Mouse (Mus musculus) testis, adult 2 months (tissue): ENCODE results near the gene Tmc6. TPM values are rescaled to one million over a fixed set of nuclear protein-coding genes. Genes with fewer than 3 reads are reported as not detected.
"Not testable (repeated sequence)": the region's sequence is repeated elsewhere in the genome, so short reads cannot be mapped to it uniquely, and the experiment has no call there.

Experiments used
- H3K27ac ChIP-seq: fragments of 200-500 bp; 2 replicates; pipeline ENCODE4 v1.5.1; 2012; ENCODE audit warnings: low read depth, low read length; ENCODE audit not compliant: control insufficient read depth, insufficient read depth
- H3K27me3 ChIP-seq: fragments of 200-500 bp; 2 replicates; pipeline ENCODE4 v1.6.1; 2012; ENCODE audit warnings: mild to moderate bottlenecking, low read length, moderate library complexity; ENCODE audit not compliant: control insufficient read depth, insufficient read depth
- H3K36me3 ChIP-seq: fragments of 200-500 bp; 2 replicates; pipeline ENCODE4 v1.6.1; 2012; ENCODE audit warnings: mild to moderate bottlenecking, low read length; ENCODE audit not compliant: control insufficient read depth, insufficient read depth
- H3K4me1 ChIP-seq: fragments of 200-500 bp; 2 replicates; pipeline ENCODE4 v1.6.1; 2012; ENCODE audit warnings: low read length; ENCODE audit not compliant: control insufficient read depth, insufficient read depth
- H3K4me3 ChIP-seq: fragments of 200-500 bp; 2 replicates; pipeline ENCODE4 v1.5.1; 2012; ENCODE audit warnings: low read depth, mild to moderate bottlenecking, low read length, moderate library complexity, mixed read lengths; ENCODE audit not compliant: control insufficient read depth
- CTCF ChIP-seq: fragments of 200-500 bp; IDR thresholded peaks from 2 replicates; pipeline ENCODE4 v1.5.1; 2012; ENCODE audit warnings: low read depth, mild to moderate bottlenecking, inconsistent platforms, low read length, moderate library complexity; ENCODE audit not compliant: control insufficient read depth, insufficient read depth, insufficient replicate concordance
- POLR2A ChIP-seq: fragments of 200-500 bp; IDR thresholded peaks from 2 replicates; pipeline ENCODE4 v1.6.1; 2012; ENCODE audit warnings: low read depth, mild to moderate bottlenecking, inconsistent platforms, low read length, moderate library complexity; ENCODE audit not compliant: control insufficient read depth
- polyA plus RNA-seq: library from polyadenylated mRNA; depleted of rRNA; stranded (reverse); fragments of >200 nt; gene quantifications from 2 replicates; pipeline ENCODE4 v1.2.3, GENCODE M21; 2012

Tmc6 gene
- polyA plus RNA-seq, 1 experiment, result 9.7 TPM

- Histone ChIP-seq H3K4me1 (peaks cover 7% of the 10 kb centered on the region), H3K27ac (no peak overlapping the region), H3K27me3 (no peaks in the 10 kb centered on the region), H3K36me3 (no peaks in the 10 kb centered on the region), H3K4me3 (no peak overlapping the region)
- TF ChIP-seq CTCF (no peak), POLR2A (no peak)
Observed at GRCm38 (mm10) chr11:117794035-117794551, 12.1 kb upstream of the Tmc6 start.

GRCm38 (mm10) chr11:117792281-117792888, 10.4 kb upstream of the Tmc6 start:
- Histone ChIP-seq H3K27me3 (no peaks in the 10 kb centered on the region), H3K4me1 (peaks cover 7% of the 10 kb centered on the region), H3K27ac (no peak overlapping the region), H3K4me3 (no peak overlapping the region; the same call in 1 of the 2 replicates), H3K36me3 (no peaks in the 10 kb centered on the region)
- TF ChIP-seq CTCF, result no peak
- TF ChIP-seq POLR2A, result no peak

- no peak for TF ChIP-seq POLR2A
- no peak for TF ChIP-seq CTCF
- Histone ChIP-seq H3K27me3 (no peaks in the 10 kb centered on the region), H3K27ac (no peak overlapping the region), H3K36me3 (no peaks in the 10 kb centered on the region), H3K4me3 (no peak overlapping the region), H3K4me1 (peaks cover 7% of the 10 kb centered on the region)
Observed at GRCm38 (mm10) chr11:117791441-117791761, 9.4 kb upstream of the Tmc6 start.

- Histone ChIP-seq H3K27ac (no peak overlapping the region), H3K4me1 (peaks cover 7% of the 10 kb centered on the region), H3K36me3 (no peaks in the 10 kb centered on the region), H3K27me3 (no peaks in the 10 kb centered on the region), H3K4me3 (no peak overlapping the region)
- TF ChIP-seq POLR2A (no peak), CTCF (no peak)
Observed at GRCm38 (mm10) chr11:117790703-117791440, 8.9 kb upstream of the Tmc6 start.

- Histone ChIP-seq H3K4me1 (peaks cover 7% of the 10 kb centered on the region), H3K27ac (no peak overlapping the region), H3K36me3 (no peaks in the 10 kb centered on the region), H3K4me3 (peak overlapping the region; percentile 55), H3K27me3 (no peaks in the 10 kb centered on the region)
- TF ChIP-seq POLR2A (no peak), CTCF (peak; percentile 92; the same call in 1 of the 2 replicates)
Observed at GRCm38 (mm10) chr11:117790286-117790685, 8.3 kb upstream of the Tmc6 start.

GRCm38 (mm10) chr11:117788481-117788880, 6.5 kb upstream of the Tmc6 start:
- not testable (repeated sequence) for H3K27me3 ChIP-seq, H3K36me3 ChIP-seq, H3K4me1 ChIP-seq, H3K27ac ChIP-seq, H3K4me3 ChIP-seq

GRCm38 (mm10) chr11:117786294-117786693, 4.3 kb upstream of the Tmc6 start:
- no peaks in the 10 kb centered on the region for H3K27me3 ChIP-seq
- H3K36me3 ChIP-seq, result no peaks in the 10 kb centered on the region
- TF ChIP-seq POLR2A (no peak), CTCF (peak; percentile 50; the same call in 1 of the 2 replicates)
- H3K4me3 ChIP-seq, result no peak overlapping the region
- no peak overlapping the region for H3K27ac ChIP-seq
- peaks cover 8% of the 10 kb centered on the region for H3K4me1 ChIP-seq
